Mouse (Mus musculus) heart, embryonic 13.5 days (tissue): ENCODE results near the gene Sept5. TPM values are rescaled to one million over a fixed set of nuclear protein-coding genes. Genes with fewer than 3 reads are reported as not detected.
A peak's percentile ranks its signal among the peaks of the same experiment; 100 is the strongest.

Experiments
- ATAC-seq: fragments of 200-750 bp; cut with Nextera tagmentation; 2 replicates; pipeline ENCODE4 v1.8.0; 2017; ENCODE audit warnings: moderate TSS enrichment; ENCODE audit not compliant: insufficient number of reproducible peaks, low FRiP score, low TSS enrichment; ENCODE audit errors: extremely low read depth
- H3K27ac ChIP-seq: fragments of 300-500 bp; sonication (generic); replicated peaks from 2 replicates; pipeline ENCODE4 v1.5.1; 2015; ENCODE audit warnings: moderate library complexity, mild to moderate bottlenecking, inconsistent platforms
- H3K27me3 ChIP-seq: fragments of 300-500 bp; sonication (generic); replicated peaks from 2 replicates; pipeline ENCODE4 v1.6.1; 2015; ENCODE audit warnings: mild to moderate bottlenecking, inconsistent platforms
- H3K36me3 ChIP-seq: fragments of 300-500 bp; sonication (generic); 2 replicates; pipeline ENCODE4 v1.6.1; 2015; ENCODE audit warnings: mild to moderate bottlenecking, inconsistent platforms
- H3K4me1 ChIP-seq: fragments of 300-500 bp; sonication (generic); 2 replicates; pipeline ENCODE4 v1.6.1; 2015; ENCODE audit warnings: inconsistent platforms
- H3K4me2 ChIP-seq: fragments of 300-500 bp; sonication (generic); 2 replicates; pipeline ENCODE4 v1.6.1; 2015; ENCODE audit warnings: inconsistent platforms, mild to moderate bottlenecking, moderate library complexity
- H3K4me3 ChIP-seq: fragments of 300-500 bp; sonication (generic); 2 replicates; pipeline ENCODE4 v1.5.1; 2015; ENCODE audit warnings: moderate library complexity, mild to moderate bottlenecking, inconsistent platforms
- H3K9ac ChIP-seq: fragments of 300-500 bp; sonication (generic); 2 replicates; pipeline ENCODE4 v1.6.1; 2015; ENCODE audit warnings: inconsistent platforms, mild to moderate bottlenecking, moderate library complexity
- H3K9me3 ChIP-seq: fragments of 300-500 bp; sonication (generic); 2 replicates; pipeline ENCODE4 v1.6.1; 2016; ENCODE audit warnings: inconsistent platforms
- WGBS: fragments of 180-500 bp; shearing (Covaris S2); methylation state at CpG from one replicate; pipeline ENCODE4 v1.1.7; 2015; ENCODE audit warnings: mixed read lengths; 5-methylcytosine and 5-hydroxymethylcytosine counted together
- polyA plus RNA-seq: library from polyadenylated mRNA; unstranded; fragments of >200 nt; fragmentation: Nextera tagmentation; extraction: Ambion mirVana; gene quantifications from 2 replicates; pipeline ENCODE4 v1.2.1, GENCODE M21; 2015

Gene Sept5
- polyA plus RNA-seq, 1 experiment from 2014 or later, result 8.8 TPM

- Histone ChIP-seq H3K27me3 (peaks cover 81% of the 10 kb centered on the region), H3K4me1 (peaks cover 35% of the 10 kb centered on the region), H3K36me3 (no peaks in the 10 kb centered on the region), H3K27ac (no peak overlapping the region), H3K4me3 (no peak overlapping the region), H3K9me3 (no peaks in the 10 kb centered on the region), H3K9ac (no peak overlapping the region), H3K4me2 (no peak overlapping the region)
- no peak for ATAC-seq
- WGBS, result 69% methylated on average over 2 of the region's 2 CpGs
Measured at GRCm38 (mm10) chr16:18609099-18609498, 20.7 kb downstream of the Sept5 start.

DNA sequence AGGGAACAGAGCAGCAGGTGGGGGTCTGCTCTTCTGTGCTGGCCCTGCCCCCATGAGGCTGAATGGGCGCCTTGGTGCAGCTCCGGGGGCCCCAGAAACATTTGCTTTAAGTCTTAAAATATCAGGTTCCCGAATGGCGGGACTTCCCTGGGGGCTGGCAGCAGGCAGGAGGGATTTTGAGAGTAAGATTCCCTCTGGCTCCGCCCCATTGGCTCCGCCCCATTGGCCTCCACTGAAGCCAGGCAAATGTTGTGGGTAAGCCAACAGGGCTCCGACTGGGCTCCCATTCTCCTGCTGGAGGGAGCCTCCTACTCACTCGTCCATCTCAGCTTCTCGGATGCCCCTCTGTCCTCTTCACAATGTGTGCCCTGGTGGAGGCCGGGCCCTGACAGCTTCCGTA lies 21.5 kb downstream of the Sept5 start:
- Histone ChIP-seq H3K27me3 (peaks cover 72% of the 10 kb centered on the region), H3K4me1 (peaks cover 42% of the 10 kb centered on the region), H3K9me3 (no peaks in the 10 kb centered on the region), H3K27ac (no peak overlapping the region), H3K9ac (no peak overlapping the region), H3K4me3 (no peak overlapping the region), H3K4me2 (no peak overlapping the region), H3K36me3 (no peaks in the 10 kb centered on the region)
- no peak for ATAC-seq
- 13% methylated on average over 11 of the region's 11 CpGs for WGBS

GRCm38 (mm10) chr16:18605705-18606104 lies 24.0 kb downstream of the Sept5 start:
- H3K9ac ChIP-seq, result no peak overlapping the region
- ATAC-seq, result no peak
- peaks cover 47% of the 10 kb centered on the region for H3K27me3 ChIP-seq
- H3K27ac ChIP-seq, result no peak overlapping the region; the same call in 1 of the 2 replicates
- H3K4me2 ChIP-seq, result no peak overlapping the region
- no peaks in the 10 kb centered on the region for H3K36me3 ChIP-seq
- H3K4me1 ChIP-seq, result peaks cover 32% of the 10 kb centered on the region
- no peaks in the 10 kb centered on the region for H3K9me3 ChIP-seq
- no peak overlapping the region for H3K4me3 ChIP-seq
- 90% methylated on average over 5 of the region's 5 CpGs for WGBS

DNA sequence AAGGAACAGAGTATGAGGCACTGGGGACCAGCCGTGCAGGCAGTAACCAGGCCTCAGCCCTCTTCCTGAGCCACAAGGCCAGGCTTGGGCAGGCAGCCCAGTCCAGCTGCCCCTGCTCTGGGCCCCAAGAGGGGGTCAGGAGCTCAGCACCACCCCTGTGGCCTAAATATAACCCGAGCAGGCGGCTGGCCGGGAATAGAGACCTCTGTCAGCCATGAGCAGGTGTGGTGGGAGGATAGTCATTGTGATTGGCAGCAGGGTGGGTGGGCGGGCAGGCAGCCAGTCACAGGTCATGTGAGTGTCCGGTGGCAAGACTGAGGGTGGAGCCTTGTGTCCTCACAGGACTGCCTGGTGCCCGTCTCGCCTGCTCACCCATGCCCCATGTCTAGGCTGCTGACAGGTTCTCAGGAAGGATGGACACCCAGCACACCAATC lies 25.5 kb downstream of the Sept5 start:
- H3K9ac ChIP-seq, result peak overlapping the region; percentile 65
- peak overlapping the region; percentile 79 for H3K27ac ChIP-seq
- WGBS, result 39% methylated on average over 8 of the region's 8 CpGs
- ATAC-seq, result peak; percentile 55; the same call in 1 of the 2 replicates
- no peaks in the 10 kb centered on the region for H3K9me3 ChIP-seq
- H3K4me3 ChIP-seq, result no peak overlapping the region
- peaks cover 33% of the 10 kb centered on the region for H3K27me3 ChIP-seq
- no peak overlapping the region for H3K4me2 ChIP-seq
- H3K36me3 ChIP-seq, result no peaks in the 10 kb centered on the region
- peaks cover 30% of the 10 kb centered on the region for H3K4me1 ChIP-seq

- H3K27ac ChIP-seq, result no peak overlapping the region
- H3K36me3 ChIP-seq, result no peaks in the 10 kb centered on the region
- peaks cover 24% of the 10 kb centered on the region for H3K4me1 ChIP-seq
- H3K4me2 ChIP-seq, result no peak overlapping the region
- H3K9ac ChIP-seq, result no peak overlapping the region
- ATAC-seq, result no peak
- 60% methylated on average over 7 of the region's 7 CpGs for WGBS
- H3K4me3 ChIP-seq, result no peak overlapping the region
- peaks cover 25% of the 10 kb centered on the region for H3K27me3 ChIP-seq
- no peaks in the 10 kb centered on the region for H3K9me3 ChIP-seq
Measured at GRCm38 (mm10) chr16:18601447-18601846, 28.3 kb downstream of the Sept5 start.

DNA sequence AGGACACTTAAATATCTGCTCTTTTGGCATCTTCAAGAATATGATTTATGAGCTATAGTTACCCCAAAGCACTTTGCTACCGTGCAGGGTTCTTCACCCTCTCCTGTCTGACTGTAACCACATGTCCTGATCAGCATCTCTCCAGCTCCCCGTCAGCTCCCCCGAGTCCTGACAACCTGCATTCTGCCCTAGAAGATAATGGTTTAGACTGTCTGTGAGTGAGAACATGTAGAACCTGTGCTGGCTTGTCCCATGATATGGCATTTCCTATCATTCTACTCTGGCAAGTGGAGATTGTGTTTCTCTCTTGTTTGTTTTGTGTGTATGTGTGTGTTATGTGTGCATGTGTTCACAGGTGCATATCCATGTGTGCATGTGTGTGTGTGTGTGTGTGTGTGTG lies 31.7 kb downstream of the Sept5 start:
- Histone ChIP-seq H3K9me3 (no peaks in the 10 kb centered on the region), H3K27ac (no peak overlapping the region)
- WGBS, result 53% methylated on average over 3 of the region's 3 CpGs

DNA sequence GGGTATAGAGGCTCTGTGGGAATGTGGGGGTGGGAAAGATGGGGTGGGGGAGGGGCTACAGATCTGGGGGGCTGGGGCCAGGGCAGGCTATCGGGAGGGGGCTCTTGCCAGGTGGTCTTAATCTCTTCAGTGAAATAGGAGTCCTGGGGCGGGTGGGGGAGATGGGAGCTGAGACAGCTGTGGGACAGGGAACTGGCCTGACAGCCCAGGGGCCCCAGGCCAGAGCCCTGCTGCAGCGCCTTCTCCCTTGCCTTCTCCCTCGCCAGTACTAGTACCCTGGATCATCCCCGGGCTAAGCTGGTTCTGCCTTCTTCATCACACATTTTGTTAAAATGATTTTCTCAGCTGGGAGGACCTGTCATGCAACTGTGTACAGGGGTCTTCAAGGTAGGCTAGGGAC lies 33.5 kb downstream of the Sept5 start:
- no peak for ATAC-seq
- H3K4me3 ChIP-seq, result no peak overlapping the region
- WGBS, result 38% methylated on average over 5 of the region's 5 CpGs
- H3K27me3 ChIP-seq, result peaks cover 64% of the 10 kb centered on the region
- H3K9ac ChIP-seq, result no peak overlapping the region
- no peaks in the 10 kb centered on the region for H3K36me3 ChIP-seq
- no peaks in the 10 kb centered on the region for H3K9me3 ChIP-seq
- no peak overlapping the region for H3K27ac ChIP-seq
- H3K4me2 ChIP-seq, result no peak overlapping the region
- H3K4me1 ChIP-seq, result peaks cover 8% of the 10 kb centered on the region

More for the DNA sequence above, 31.7 kb downstream of the Sept5 start:
- Histone ChIP-seq H3K9ac (no peak overlapping the region), H3K4me1 (peaks cover 4% of the 10 kb centered on the region), H3K4me2 (no peak overlapping the region), H3K4me3 (no peak overlapping the region), H3K36me3 (no peaks in the 10 kb centered on the region), H3K27me3 (peaks cover 49% of the 10 kb centered on the region)
- no peak for ATAC-seq

GRCm38 (mm10) chr16:18593930-18594329 lies 35.8 kb downstream of the Sept5 start:
- Histone ChIP-seq H3K9me3 (no peaks in the 10 kb centered on the region), H3K36me3 (no peaks in the 10 kb centered on the region), H3K4me2 (no peak overlapping the region), H3K27me3 (peaks cover 87% of the 10 kb centered on the region), H3K4me1 (peaks cover 25% of the 10 kb centered on the region), H3K4me3 (no peak overlapping the region), H3K9ac (no peak overlapping the region), H3K27ac (no peak overlapping the region)
- ATAC-seq, result no peak
- 63% methylated on average over 2 of the region's 2 CpGs for WGBS

DNA sequence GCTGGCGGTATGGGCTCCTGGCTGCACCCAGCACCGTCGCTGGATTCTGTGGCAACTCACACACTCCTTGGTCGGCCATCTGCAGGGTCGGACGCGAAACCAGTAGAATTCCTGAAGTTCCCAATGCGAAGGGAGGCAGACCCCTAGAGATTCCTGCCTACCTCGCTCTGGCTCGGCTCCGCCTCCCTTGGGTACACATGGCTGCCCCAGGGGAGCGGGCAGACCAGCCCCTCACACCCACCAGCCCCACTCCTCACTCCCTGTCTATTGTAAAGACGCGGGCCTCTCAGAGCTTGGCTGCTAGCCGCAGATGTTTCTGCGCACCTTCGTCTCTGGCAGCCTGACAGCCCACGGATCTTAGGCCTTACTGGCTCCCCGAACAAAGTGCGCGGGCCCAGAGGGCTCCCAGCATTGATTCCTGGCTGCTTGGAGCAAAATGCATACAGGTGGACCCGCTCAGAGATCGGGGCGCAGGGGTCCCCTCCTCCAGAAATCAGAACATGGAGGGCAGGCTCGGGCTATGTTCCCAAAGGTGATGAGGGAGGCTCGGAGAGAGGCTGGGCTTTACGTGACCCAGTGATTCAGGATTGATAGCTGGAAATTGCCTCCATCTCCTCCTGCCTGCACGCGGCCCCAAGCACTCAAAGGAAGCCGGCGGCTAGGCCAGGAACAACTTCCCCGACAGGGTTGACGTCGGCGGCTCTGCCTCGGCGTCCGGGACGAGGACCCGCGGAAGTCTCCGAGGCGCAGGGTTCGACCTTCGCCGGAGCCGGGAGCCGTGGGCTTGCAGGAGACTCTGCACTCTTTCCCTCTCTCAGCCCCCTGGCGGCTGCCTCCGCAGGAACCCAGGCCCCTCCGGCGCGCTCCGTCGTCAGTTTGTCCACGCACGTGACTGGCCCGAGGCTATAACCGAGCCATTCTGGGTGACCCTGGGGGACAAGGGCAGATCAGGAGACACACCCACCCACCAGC lies 38.4 kb downstream of the Sept5 start:
- Histone ChIP-seq H3K36me3 (no peaks in the 10 kb centered on the region), H3K9ac (peak overlapping the region; percentile 1), H3K9me3 (no peaks in the 10 kb centered on the region), H3K4me2 (peak overlapping the region; percentile 71), H3K4me3 (peak overlapping the region; percentile 47), H3K27ac (no peak overlapping the region), H3K4me1 (peaks cover 47% of the 10 kb centered on the region), H3K27me3 (peaks cover 97% of the 10 kb centered on the region)
- no peak for ATAC-seq
- 2% methylated on average over 59 of the region's 59 CpGs for WGBS

DNA sequence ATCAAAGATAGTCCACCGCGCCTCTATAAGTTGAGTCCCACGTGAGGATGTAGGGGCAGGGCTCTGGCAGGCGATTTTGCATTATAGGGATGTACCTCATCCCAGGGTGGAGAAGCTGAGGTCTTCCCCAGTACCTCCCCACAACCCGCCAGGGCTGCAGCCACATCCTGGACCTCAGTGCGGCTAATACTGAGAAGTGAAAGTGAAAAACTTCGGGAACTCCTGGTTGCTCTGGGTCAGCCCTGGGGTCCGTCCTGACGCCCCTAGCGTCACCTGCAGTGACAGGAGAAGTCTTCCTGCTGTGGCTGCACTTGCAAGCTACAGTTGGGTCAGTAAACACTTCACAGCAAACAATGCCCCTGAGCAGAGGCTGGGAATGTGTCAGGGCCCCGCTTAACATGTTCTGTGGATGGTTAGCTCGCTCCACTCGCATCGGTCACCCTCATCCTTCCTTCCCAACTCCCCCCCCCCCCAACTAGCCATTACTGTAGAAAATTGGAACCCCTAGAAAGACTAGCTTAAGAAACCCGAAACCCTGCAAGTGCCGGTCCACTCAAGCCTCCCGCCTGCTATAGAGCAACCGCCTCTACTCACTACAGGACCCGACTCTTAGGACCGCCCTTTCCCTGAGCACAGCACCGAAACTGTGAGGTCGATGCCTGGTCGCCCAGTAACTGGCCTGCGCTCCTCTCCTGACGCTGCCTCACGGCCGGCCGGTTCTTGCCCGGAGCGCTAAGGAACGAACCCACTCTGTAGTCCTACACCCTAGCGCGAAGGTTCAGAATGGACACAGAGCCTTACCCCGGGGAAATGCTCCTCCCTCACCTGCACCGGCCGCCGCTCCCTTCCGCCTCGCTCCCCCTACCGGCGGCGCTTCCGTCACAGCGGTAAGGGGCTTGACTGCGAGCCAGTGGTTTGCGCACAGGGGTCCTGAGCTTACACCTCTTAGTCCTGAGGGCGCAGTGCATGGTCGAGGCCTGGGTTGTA lies 39.7 kb downstream of the Sept5 start, which contains the start of gene Tbx1:
TSS of gene Tbx1 (minus strand) at position 868 of the 987 bp plus-strand sequence.
- WGBS, result 3% methylated on average over 48 of the region's 48 CpGs
- Histone ChIP-seq H3K36me3 (no peaks in the 10 kb centered on the region), H3K9me3 (no peaks in the 10 kb centered on the region), H3K9ac (peak within 1 kb of the TSS; percentile 58), H3K4me3 (peak within 1 kb of the TSS; percentile 47), H3K27me3 (peaks cover 97% of the 10 kb centered on the region), H3K27ac (no peak within 1 kb of the TSS), H3K4me2 (peak within 1 kb of the TSS; percentile 71), H3K4me1 (peaks cover 56% of the 10 kb centered on the region)
- no peak for ATAC-seq

- H3K9me3 ChIP-seq, result no peaks in the 10 kb centered on the region
- H3K27ac ChIP-seq, result no peak overlapping the region
- H3K36me3 ChIP-seq, result no peaks in the 10 kb centered on the region
- H3K4me2 ChIP-seq, result peak overlapping the region; percentile 81
- WGBS, result 45% methylated on average over 9 of the region's 9 CpGs
- peaks cover 97% of the 10 kb centered on the region for H3K27me3 ChIP-seq
- peak overlapping the region; percentile 54 for H3K4me3 ChIP-seq
- no peak for ATAC-seq
- peaks cover 56% of the 10 kb centered on the region for H3K4me1 ChIP-seq
- no peak overlapping the region for H3K9ac ChIP-seq
Measured at GRCm38 (mm10) chr16:18589080-18589621, 40.6 kb downstream of the Sept5 start.
